Mouse (Mus musculus) gastrocnemius, postnatal 10 days (tissue): ENCODE results near the gene Klhl10. TPM values are rescaled to one million over a fixed set of nuclear protein-coding genes. Genes with fewer than 3 reads are reported as not detected.

Experiments used
- DNase-seq: peaks from one replicate; pipeline ENCODE4 v3.0.0; 2021; ENCODE audit warnings: mixed read lengths
- long read RNA-seq, 2 experiments: library from polyadenylated mRNA; stranded (forward); transcript quantifications; one replicate each; pipeline ENCODE4 v2.0.0; 2021
- total RNA-seq, 2 experiments: library from RNA; stranded (reverse); gene quantifications; 2 replicates each; pipeline ENCODE4 v1.2.3; 2021

Klhl10 gene
- total RNA-seq = under 1 TPM; 0.38 to 0.63 TPM
- long read RNA-seq, experiment 1, partial matches to known transcripts = 0 of 1 reads
- long read RNA-seq, experiment 1, other reads (novel, unspliced or antisense) = 1 of 1 reads
- long read RNA-seq, experiment 2, partial matches to known transcripts = 0 of 2 reads
- long read RNA-seq, experiment 2, other reads (novel, unspliced or antisense) = 2 of 2 reads

GRCm38 (mm10) chr11:100441797-100442196 is at the start of gene Klhl10, which contains the start of gene Nt5c3b:
Gene Klhl10 (plus strand): TSS chr11:100441917.
Gene Nt5c3b (minus strand): TSS chr11:100441808.
- DNase-seq = no peak

- DNase-seq = no peak
Measured at GRCm38 (mm10) chr11:100392958-100393357, 48.8 kb upstream of the Klhl10 start.

- DNase-seq = no peak
Measured at GRCm38 (mm10) chr11:100393733-100394132, 48.0 kb upstream of the Klhl10 start.

- no peak for DNase-seq
Measured at GRCm38 (mm10) chr11:100394353-100395074, 47.2 kb upstream of the Klhl10 start.

- DNase-seq = peak; percentile 66
Measured at GRCm38 (mm10) chr11:100395200-100395599, 46.5 kb upstream of the Klhl10 start.

GRCm38 (mm10) chr11:100395861-100396631 is 45.7 kb upstream of the Klhl10 start:
- no peak for DNase-seq

- DNase-seq = no peak
Measured at GRCm38 (mm10) chr11:100396886-100397599, 44.7 kb upstream of the Klhl10 start.

- peak; percentile 98 for DNase-seq
Measured at GRCm38 (mm10) chr11:100397600-100398389, 43.9 kb upstream of the Klhl10 start, which contains the start of gene Jup. Gene Jup (minus strand): TSS chr11:100397763.

- no peak for DNase-seq
Measured at GRCm38 (mm10) chr11:100398517-100398916, 43.2 kb upstream of the Klhl10 start.

- DNase-seq = no peak
Measured at GRCm38 (mm10) chr11:100399320-100399719, 42.4 kb upstream of the Klhl10 start.

- DNase-seq = no peak
Measured at GRCm38 (mm10) chr11:100399727-100400538, 41.8 kb upstream of the Klhl10 start.

- DNase-seq = no peak
Measured at GRCm38 (mm10) chr11:100400842-100401241, 40.9 kb upstream of the Klhl10 start.

- no peak for DNase-seq
Measured at GRCm38 (mm10) chr11:100402240-100402639, 39.5 kb upstream of the Klhl10 start.

GRCm38 (mm10) chr11:100402682-100403081 is 39.0 kb upstream of the Klhl10 start:
- DNase-seq = no peak

- DNase-seq = no peak
Measured at GRCm38 (mm10) chr11:100403445-100404134, 38.1 kb upstream of the Klhl10 start.

GRCm38 (mm10) chr11:100404456-100405074 is 37.2 kb upstream of the Klhl10 start:
- no peak for DNase-seq

- DNase-seq = no peak
Measured at GRCm38 (mm10) chr11:100406273-100406672, 35.4 kb upstream of the Klhl10 start.

GRCm38 (mm10) chr11:100406995-100407705 is 34.6 kb upstream of the Klhl10 start:
- DNase-seq = no peak
